Mouse (Mus musculus) testis, postnatal 14 days (tissue): ENCODE results near the gene Hsd17b12.

Source experiments
- DNase-seq: peaks from one replicate; pipeline ENCODE4 v3.0.0; 2021; ENCODE audit warnings: low spot score

The Hsd17b12 gene

DNA sequence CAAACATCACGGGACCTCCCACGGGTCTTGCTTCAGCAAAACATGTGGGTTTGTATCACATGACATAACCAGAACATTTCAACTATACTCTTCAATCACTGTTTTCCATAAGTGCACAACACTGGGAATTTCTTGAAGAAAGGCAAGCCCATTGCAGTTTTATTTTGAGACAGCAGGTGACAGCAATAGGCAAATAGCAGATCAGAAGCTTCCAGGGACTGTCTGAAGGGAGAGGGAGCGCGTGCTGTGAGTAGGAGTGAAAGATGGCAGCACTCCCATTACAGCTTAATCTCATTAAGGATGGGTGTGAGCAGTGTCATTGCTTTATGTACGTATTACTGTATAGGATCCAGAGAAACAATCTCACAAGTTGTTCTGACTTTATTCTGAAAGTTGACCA, 88.3 kb downstream of the Hsd17b12 start:
- peak; percentile 18 for DNase-seq

DNA sequence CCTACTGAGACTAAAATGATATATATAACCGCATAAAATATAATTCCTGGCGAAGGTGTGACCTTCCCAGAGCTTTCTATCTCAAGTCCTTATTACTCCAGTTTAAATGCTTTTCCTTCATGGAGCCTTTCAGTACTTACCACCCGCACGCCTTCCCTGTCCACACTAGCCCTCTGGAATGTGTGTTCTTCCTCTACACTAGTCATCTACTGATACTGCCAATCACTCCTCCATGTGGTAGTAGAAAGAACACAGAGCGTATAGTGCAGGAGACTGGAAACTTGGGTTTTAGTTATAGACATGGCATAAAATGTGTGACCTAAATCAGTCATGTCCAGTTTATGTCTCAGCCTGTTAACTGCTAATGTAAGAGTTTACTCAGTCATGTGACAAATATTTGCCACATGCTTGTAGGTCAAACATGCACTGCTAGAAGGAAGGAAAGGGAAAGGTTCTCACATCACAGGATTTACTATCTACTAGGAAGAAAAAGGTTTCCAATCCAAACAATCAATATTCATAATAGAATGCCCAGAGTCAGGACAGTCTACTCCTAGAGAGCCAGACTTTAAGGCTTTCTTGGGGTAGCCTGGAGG, 91.1 kb downstream of the Hsd17b12 start:
- DNase-seq, result no peak

DNA sequence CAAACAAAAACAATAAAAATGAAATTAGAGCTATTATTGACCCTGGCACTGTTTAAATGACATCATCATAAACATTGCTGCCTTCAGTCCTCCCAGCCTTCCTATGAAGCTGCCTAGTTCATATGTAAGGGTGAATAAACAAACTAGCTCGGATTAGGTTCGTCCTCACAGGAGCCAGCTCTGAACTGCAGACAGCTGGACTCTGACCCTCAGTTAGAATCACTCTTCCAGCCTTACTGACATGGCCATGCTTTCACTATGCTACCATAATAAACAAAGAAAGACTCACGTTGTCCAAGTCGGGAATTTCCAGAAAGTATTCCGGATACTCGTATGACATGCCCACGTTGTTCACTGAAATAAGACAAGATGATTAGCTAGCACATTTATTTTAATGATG, 91.6 kb downstream of the Hsd17b12 start:
- DNase-seq, result no peak

- no peak for DNase-seq
Observed at GRCm38 (mm10) chr2:94062791-94063190, 95.0 kb downstream of the Hsd17b12 start.

GRCm38 (mm10) chr2:94059459-94059858, 98.3 kb downstream of the Hsd17b12 start:
- no peak for DNase-seq

- no peak for DNase-seq
Observed at GRCm38 (mm10) chr2:94054813-94055212, 103.0 kb downstream of the Hsd17b12 start.

DNA sequence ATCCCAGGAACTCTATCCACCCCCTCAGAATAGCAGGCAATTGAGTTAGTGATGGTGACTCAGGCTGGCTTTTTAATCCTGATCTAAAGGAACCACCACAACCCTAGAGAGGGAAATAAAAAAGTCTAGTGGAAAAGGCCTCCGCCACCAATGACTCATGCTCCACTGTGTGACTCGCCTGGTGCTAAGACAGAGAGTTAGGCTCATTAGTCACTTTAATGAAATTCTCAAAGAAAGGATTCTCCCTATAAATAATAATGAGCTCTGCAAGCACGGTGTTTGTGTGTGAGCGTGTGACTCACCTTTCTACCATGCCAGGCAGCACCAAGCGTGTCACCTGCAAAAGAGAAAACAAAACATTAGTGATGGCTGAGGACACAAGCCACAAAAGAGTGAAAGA, 105.8 kb downstream of the Hsd17b12 start:
- no peak for DNase-seq

- DNase-seq, result no peak
Observed at GRCm38 (mm10) chr2:94050901-94051300, 106.9 kb downstream of the Hsd17b12 start.

DNA sequence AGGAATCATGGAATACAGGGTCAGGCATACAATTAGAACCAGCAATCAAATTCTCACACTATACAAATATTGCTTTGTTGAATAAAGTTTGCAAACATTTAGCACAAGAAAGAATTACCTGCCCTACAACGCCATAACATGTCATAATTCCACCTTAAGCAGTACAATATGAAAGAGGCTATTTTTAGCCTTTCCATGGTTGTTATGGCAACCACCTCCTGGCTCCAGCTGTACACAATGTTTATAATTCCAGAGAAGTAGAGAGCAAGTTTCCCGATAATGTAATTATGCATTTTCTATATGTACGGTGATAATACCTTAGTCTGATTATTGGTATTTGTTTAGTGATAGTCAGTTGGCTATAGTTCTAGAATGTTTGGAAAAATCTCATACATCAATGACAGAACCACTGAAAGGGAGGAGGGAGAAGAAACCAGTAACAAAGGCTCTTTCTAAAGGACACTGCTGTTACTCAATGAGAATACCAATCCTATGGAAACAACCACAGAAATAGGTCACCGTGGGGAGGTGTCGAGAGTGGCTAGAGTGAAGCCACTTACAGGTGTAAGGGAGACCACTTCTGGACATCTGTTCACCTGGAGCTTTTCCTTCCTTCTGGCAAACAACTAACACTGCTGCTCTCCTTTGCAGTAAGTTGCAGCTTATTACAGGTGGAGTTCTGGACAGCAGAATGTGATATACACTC, 108.1 kb downstream of the Hsd17b12 start:
- no peak for DNase-seq

GRCm38 (mm10) chr2:94048733-94049470, 108.9 kb downstream of the Hsd17b12 start:
- DNase-seq, result no peak

DNA sequence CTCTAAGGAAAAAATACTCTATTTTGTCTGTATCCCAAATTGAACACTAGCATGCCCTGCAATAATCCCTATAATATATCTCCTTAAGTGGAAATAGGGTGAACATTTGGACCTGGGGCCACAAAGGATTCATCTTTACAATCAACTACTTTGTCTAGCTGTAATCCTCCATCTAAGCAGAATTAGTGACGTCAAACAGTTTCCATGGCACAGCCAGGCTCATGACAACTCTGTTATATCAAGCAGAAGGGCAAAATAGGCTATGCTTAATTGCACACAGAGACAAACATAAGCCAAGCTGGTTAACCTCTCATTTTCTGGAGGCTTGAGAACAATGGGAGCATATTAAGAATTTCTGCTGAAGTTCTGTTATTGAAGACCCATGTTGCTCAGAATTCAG, 109.5 kb downstream of the Hsd17b12 start:
- no peak for DNase-seq

DNA sequence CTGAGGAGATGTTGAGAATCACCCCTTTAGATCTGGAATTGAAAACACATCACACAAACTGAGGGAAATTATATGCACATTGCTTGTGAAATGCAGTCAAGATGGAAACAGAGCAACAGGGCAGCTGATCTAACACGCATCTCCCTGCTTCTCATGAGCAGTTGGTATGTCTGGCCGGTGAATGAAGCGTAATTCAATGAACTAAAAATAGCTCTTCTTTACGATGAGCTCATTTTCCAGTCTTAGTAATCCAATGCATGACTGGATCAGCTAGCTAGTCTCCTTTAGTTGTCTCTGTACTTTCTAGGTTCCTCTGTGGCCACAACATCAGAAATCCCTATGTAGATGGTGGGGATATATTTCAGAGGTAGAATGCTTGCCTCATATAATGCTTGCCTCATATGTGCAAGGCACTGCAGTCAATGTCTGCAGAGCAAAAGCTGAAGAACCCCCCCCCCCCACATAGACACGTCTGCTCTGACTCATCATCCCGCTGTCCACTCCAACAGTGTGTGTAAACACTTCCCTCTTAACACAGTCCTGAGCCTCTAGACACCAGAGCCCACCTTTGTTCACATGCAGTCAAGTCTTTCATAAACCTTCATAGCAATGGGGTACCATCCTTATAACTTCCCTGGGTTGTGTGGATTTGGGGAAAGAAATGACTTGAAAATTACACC, 112.2 kb downstream of the Hsd17b12 start:
- no peak for DNase-seq

- no peak for DNase-seq
Observed at GRCm38 (mm10) chr2:94044174-94044573, 113.6 kb downstream of the Hsd17b12 start.

DNA sequence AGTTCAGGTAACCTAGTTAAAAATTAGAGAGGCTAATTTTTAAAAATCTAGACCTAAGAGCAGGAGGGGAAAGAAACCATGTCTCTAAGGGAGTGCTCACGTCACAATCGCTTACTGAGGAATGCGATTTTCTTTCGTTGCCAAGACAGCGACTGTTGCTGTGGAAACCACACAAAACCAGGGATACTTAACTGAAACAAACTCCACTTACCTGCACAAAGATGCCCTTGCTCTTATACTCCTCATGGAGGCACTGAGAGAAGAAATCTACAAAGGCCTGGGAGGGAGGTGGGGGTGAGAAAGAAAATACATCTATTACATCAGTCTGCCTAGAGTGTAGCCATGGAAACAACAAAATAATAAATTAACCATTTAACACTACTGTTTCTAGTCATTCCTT, 114.1 kb downstream of the Hsd17b12 start:
- DNase-seq, result no peak

GRCm38 (mm10) chr2:94042461-94042860, 115.3 kb downstream of the Hsd17b12 start:
- no peak for DNase-seq

- DNase-seq, result no peak
Observed at GRCm38 (mm10) chr2:94040391-94041125, 117.2 kb downstream of the Hsd17b12 start.

DNA sequence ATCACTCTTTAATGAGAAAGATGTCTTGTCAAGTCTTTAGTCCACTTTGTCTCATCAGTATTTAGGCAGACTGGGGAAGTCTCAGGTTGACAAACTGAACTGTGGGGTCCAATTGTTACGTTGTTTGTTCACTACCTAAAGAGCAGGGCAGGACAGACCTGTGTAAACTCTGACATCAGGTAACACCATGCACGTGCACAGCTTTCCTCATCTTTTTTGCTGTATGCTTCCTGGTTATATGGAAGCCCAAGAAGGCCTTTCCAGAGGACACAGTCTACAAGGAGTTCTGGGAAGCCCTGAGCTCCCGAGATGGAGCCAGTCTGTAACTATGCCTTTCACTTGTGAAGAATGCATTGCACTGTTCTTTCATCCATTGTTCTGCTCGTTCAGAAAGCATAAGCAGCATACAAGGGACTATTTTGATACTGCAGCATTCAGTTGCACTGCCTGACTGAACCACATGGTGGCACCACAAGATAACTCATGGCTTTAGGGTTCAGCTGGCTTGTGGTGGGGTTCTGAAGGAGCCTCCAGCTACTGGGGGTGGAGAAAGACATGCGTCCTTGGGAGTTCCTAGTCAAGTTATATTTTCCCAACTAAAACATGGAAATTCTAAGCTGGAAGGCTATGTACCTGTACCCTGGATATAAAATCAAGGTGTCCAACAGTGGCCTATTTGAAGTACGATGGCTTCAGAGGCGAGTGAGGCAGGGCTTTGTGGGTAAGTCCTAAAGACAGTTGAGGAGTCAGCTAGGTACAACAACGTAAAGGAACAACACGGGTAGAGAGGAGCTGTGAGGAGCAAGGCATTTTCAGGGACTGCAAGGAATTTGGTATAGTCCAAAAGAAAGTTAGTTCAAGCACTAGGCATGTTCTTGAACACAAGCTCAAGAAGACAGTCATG, 122.1 kb downstream of the Hsd17b12 start:
- no peak for DNase-seq

- no peak for DNase-seq
Observed at GRCm38 (mm10) chr2:94030602-94031001, 127.2 kb downstream of the Hsd17b12 start.

GRCm38 (mm10) chr2:94024637-94025036, 133.1 kb downstream of the Hsd17b12 start:
- no peak for DNase-seq

DNA sequence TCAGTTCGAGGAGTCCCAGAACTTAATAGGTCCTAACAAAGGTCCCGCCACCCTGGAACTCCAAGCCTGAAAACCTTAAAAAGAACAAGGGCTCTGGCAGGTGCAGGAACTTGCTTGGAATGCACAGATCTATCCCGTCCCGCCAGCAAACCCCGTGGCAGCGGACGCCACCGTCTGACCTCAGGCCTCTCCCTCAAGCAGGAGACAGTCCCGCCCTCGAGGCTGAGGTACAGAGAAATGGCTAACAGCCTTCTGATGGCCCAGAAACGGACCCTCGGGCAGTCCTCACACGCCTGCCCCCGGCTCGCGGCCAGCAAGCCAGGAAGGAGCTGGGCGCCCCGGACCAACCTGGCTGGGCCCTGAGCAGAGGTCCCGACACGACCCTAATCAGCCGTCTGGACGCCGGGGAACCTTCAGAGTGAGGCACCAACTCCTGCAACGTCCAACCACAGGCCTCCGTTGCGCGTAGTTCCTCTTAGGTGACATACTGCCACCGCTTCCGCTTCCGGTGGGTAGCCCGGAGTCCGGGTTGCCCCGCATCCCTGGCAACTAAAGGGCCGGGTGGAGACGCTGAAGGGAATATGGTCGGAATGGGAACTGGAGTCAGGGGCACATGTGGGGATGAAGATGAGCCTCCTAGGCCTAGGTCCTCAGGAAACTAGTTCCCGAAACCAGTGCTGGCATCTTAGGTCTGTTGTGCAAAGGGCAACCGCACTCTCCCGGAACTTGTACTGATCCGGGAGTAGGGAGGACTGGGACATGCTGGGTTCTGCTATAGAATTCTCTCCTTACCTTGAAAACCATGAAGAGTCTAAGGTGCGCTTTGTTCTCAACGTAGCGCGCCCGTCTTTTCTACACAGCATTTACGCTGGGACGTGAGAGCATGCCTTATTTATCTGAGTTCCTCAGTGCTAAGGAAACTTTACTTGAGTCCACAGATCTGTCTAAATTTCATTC, 147.2 kb downstream of the Hsd17b12 start, which contains the start of gene Alkbh3:
Gene Alkbh3 (minus strand): TSS at position 473 of the 957 bp plus-strand sequence.
- DNase-seq, result peak; percentile 93
